Mouse (Mus musculus) liver, embryonic 14.5 days (tissue): ENCODE results near the gene Dock9.

Experiments used
- CTCF ChIP-seq: IDR thresholded peaks from 2 replicates; pipeline ENCODE4 v1.5.1; 2016; ENCODE audit warnings: antibody characterized with exemption, low read depth, control low read depth
- EP300 ChIP-seq: IDR thresholded peaks from 2 replicates; pipeline ENCODE4 v1.6.1; 2016; ENCODE audit warnings: antibody characterized with exemption, low read depth

DNA sequence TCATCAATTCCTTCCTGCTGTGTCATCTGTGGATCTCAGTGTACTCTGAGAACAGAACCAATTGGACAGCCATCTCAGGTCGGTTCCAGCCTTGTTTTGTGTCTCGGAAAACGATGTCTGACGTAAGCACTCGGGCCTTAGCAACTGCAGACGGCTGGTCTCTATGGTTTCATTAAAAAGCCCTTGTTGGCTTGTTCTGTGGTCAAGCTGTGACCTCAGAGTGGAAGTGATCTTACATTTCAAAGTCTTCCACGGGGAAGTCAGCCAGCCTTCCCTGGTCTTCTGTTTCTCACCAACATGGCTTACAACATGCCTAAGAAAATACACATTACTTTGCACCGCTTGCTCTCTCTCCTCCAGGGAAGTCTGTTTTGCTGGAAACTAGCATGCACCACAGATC, 42.6 kb upstream of the Dock9 start:
- TF ChIP-seq CTCF (no peak), EP300 (no peak)
